Mouse (Mus musculus) hindbrain, embryonic 10.5 days (tissue): ENCODE results near the gene Tle4. TPM values are rescaled to one million over a fixed set of nuclear protein-coding genes. Genes with fewer than 3 reads are reported as not detected.
A peak's percentile ranks its signal among the peaks of the same experiment; 100 is the strongest.

ENCODE experiments used
- DNase-seq: peaks from one replicate; pipeline ENCODE4 v3.0.0-alpha.2; 2017; ENCODE audit warnings: low spot score
- H3K27ac ChIP-seq: fragments of 300-500 bp; sonication (generic); 2 replicates; pipeline ENCODE4 v1.5.1; 2016; ENCODE audit warnings: mild to moderate bottlenecking, moderate library complexity
- H3K27me3 ChIP-seq: fragments of 300-500 bp; sonication (generic); 2 replicates; pipeline ENCODE4 v1.6.1; 2016; ENCODE audit warnings: mild to moderate bottlenecking; ENCODE audit not compliant: poor library complexity, insufficient read depth, severe bottlenecking
- H3K36me3 ChIP-seq: fragments of 300-500 bp; sonication (generic); 2 replicates; pipeline ENCODE4 v1.6.1; 2016; ENCODE audit warnings: mild to moderate bottlenecking, moderate library complexity
- H3K4me1 ChIP-seq: fragments of 300-500 bp; sonication (generic); replicated peaks from 2 replicates; pipeline ENCODE4 v1.6.1; 2016; ENCODE audit warnings: mild to moderate bottlenecking
- H3K4me3 ChIP-seq: fragments of 300-500 bp; sonication (generic); 2 replicates; pipeline ENCODE4 v1.5.1; 2016; ENCODE audit warnings: mild to moderate bottlenecking, moderate library complexity
- H3K9me3 ChIP-seq: fragments of 300-500 bp; sonication (generic); 2 replicates; pipeline ENCODE4 v1.6.1; 2016; ENCODE audit warnings: mild to moderate bottlenecking, moderate library complexity
- WGBS: fragments of 180-500 bp; shearing (Covaris S2); methylation state at CpG from one replicate; pipeline ENCODE4 v1.1.7; 2016; 5-methylcytosine and 5-hydroxymethylcytosine counted together
- polyA plus RNA-seq: library from polyadenylated mRNA; unstranded; fragments of >200 nt; fragmentation: Nextera tagmentation; extraction: Ambion mirVana; gene quantifications from 2 replicates; pipeline ENCODE4 v1.2.1, GENCODE M21; 2016

Tle4 gene
- polyA plus RNA-seq, 1 experiment from 2014 or later, result 16.6 TPM

- H3K9me3 ChIP-seq, result no peaks in the 10 kb centered on the region
- H3K4me1 ChIP-seq, result peaks cover 70% of the 10 kb centered on the region
- H3K4me3 ChIP-seq, result no peak overlapping the region
- 64% methylated on average over 2 of the region's 2 CpGs for WGBS
- DNase-seq, result no peak
- H3K36me3 ChIP-seq, result peaks cover 5% of the 10 kb centered on the region; the same call in 1 of the 2 replicates
- H3K27me3 ChIP-seq, result peaks cover 6% of the 10 kb centered on the region
- H3K27ac ChIP-seq, result no peak overlapping the region
Observed at GRCm38 (mm10) chr19:14505885-14506548, 91.8 kb downstream of the Tle4 start.

GRCm38 (mm10) chr19:14505401-14505800 is 92.5 kb downstream of the Tle4 start:
- Histone ChIP-seq H3K27me3 (peaks cover 6% of the 10 kb centered on the region), H3K4me1 (peaks cover 73% of the 10 kb centered on the region), H3K27ac (no peak overlapping the region), H3K4me3 (no peak overlapping the region), H3K36me3 (peaks cover 4% of the 10 kb centered on the region; the same call in 1 of the 2 replicates), H3K9me3 (no peaks in the 10 kb centered on the region)
- WGBS, result 46% methylated on average over 3 of the region's 3 CpGs
- DNase-seq, result no peak

- no peak for DNase-seq
- H3K4me1 ChIP-seq, result peaks cover 77% of the 10 kb centered on the region
- WGBS, result 88% methylated on average over 6 of the region's 6 CpGs
- no peaks in the 10 kb centered on the region for H3K9me3 ChIP-seq
- H3K36me3 ChIP-seq, result no peaks in the 10 kb centered on the region
- peaks cover 9% of the 10 kb centered on the region for H3K27me3 ChIP-seq
- H3K27ac ChIP-seq, result no peak overlapping the region
- no peak overlapping the region for H3K4me3 ChIP-seq
Observed at GRCm38 (mm10) chr19:14503862-14504261, 94.0 kb downstream of the Tle4 start.

GRCm38 (mm10) chr19:14502234-14502633 is 95.6 kb downstream of the Tle4 start:
- Histone ChIP-seq H3K27ac (no peak overlapping the region), H3K9me3 (no peaks in the 10 kb centered on the region), H3K36me3 (no peaks in the 10 kb centered on the region), H3K4me1 (peaks cover 62% of the 10 kb centered on the region), H3K4me3 (no peak overlapping the region), H3K27me3 (peaks cover 9% of the 10 kb centered on the region)
- WGBS, result 12% methylated on average over 7 of the region's 7 CpGs
- peak; percentile 24 for DNase-seq

- Histone ChIP-seq H3K4me1 (peaks cover 39% of the 10 kb centered on the region), H3K36me3 (0 out of 2 replicates have a peak, but pooled peaks cover 4% of the 10 kb centered on the region)
- 25% methylated on average over 3 of the region's 3 CpGs for WGBS
Observed at GRCm38 (mm10) chr19:14499835-14500425, 97.9 kb downstream of the Tle4 start.

GRCm38 (mm10) chr19:14493047-14493446 is 104.8 kb downstream of the Tle4 start:
- H3K27me3 ChIP-seq, result no peaks in the 10 kb centered on the region

More at GRCm38 (mm10) chr19:14499835-14500425, 97.9 kb downstream of the Tle4 start:
- H3K9me3 ChIP-seq, result no peaks in the 10 kb centered on the region
- no peak overlapping the region for H3K4me3 ChIP-seq
- no peak overlapping the region for H3K27ac ChIP-seq
- DNase-seq, result no peak
- peaks cover 9% of the 10 kb centered on the region for H3K27me3 ChIP-seq

GRCm38 (mm10) chr19:14487180-14487579 is 110.7 kb downstream of the Tle4 start:
- Histone ChIP-seq H3K27me3 (no peaks in the 10 kb centered on the region), H3K36me3 (no peaks in the 10 kb centered on the region; the same call in 1 of the 2 replicates), H3K4me3 (no peak overlapping the region), H3K9me3 (no peaks in the 10 kb centered on the region), H3K27ac (no peak overlapping the region), H3K4me1 (peaks cover 10% of the 10 kb centered on the region)
- DNase-seq, result no peak
- WGBS, result 79% methylated on average over 9 of the region's 9 CpGs

More at GRCm38 (mm10) chr19:14493047-14493446, 104.8 kb downstream of the Tle4 start:
- no peaks in the 10 kb centered on the region for H3K9me3 ChIP-seq
- WGBS, result 92% methylated on average over 3 of the region's 3 CpGs
- H3K4me3 ChIP-seq, result no peak overlapping the region
- H3K36me3 ChIP-seq, result peaks cover 10% of the 10 kb centered on the region; the same call in 1 of the 2 replicates
- no peak for DNase-seq
- no peak overlapping the region for H3K27ac ChIP-seq
- H3K4me1 ChIP-seq, result no peaks in the 10 kb centered on the region

GRCm38 (mm10) chr19:14485176-14485575 is 112.7 kb downstream of the Tle4 start:
- Histone ChIP-seq H3K36me3 (no peaks in the 10 kb centered on the region), H3K27me3 (no peaks in the 10 kb centered on the region), H3K4me1 (peaks cover 20% of the 10 kb centered on the region), H3K4me3 (no peak overlapping the region), H3K27ac (no peak overlapping the region), H3K9me3 (no peaks in the 10 kb centered on the region)
- WGBS, result 90% methylated on average over 3 of the region's 3 CpGs
- no peak for DNase-seq

- no peaks in the 10 kb centered on the region for H3K36me3 ChIP-seq
- no peaks in the 10 kb centered on the region for H3K27me3 ChIP-seq
- WGBS, result 79% methylated on average over 5 of the region's 5 CpGs
- H3K4me1 ChIP-seq, result peaks cover 20% of the 10 kb centered on the region
- no peak overlapping the region for H3K4me3 ChIP-seq
- no peak for DNase-seq
- no peaks in the 10 kb centered on the region for H3K9me3 ChIP-seq
- H3K27ac ChIP-seq, result no peak overlapping the region
Observed at GRCm38 (mm10) chr19:14482562-14483138, 115.2 kb downstream of the Tle4 start.

GRCm38 (mm10) chr19:14481796-14482561 is 115.9 kb downstream of the Tle4 start:
- WGBS, result 56% methylated on average over 5 of the region's 5 CpGs
- Histone ChIP-seq H3K9me3 (no peaks in the 10 kb centered on the region), H3K4me3 (no peak overlapping the region), H3K4me1 (peaks cover 16% of the 10 kb centered on the region), H3K27me3 (no peaks in the 10 kb centered on the region), H3K27ac (no peak overlapping the region), H3K36me3 (no peaks in the 10 kb centered on the region)
- DNase-seq, result no peak

GRCm38 (mm10) chr19:14479711-14480110 is 118.1 kb downstream of the Tle4 start:
- Histone ChIP-seq H3K36me3 (no peaks in the 10 kb centered on the region), H3K4me3 (no peak overlapping the region), H3K27ac (no peak overlapping the region), H3K4me1 (peaks cover 11% of the 10 kb centered on the region), H3K9me3 (no peaks in the 10 kb centered on the region), H3K27me3 (no peaks in the 10 kb centered on the region)
- no peak for DNase-seq

GRCm38 (mm10) chr19:14469325-14469724 is 128.5 kb downstream of the Tle4 start:
- no peak for DNase-seq
- peaks cover 29% of the 10 kb centered on the region for H3K36me3 ChIP-seq
- 85% methylated on average over 8 of the region's 8 CpGs for WGBS
- H3K4me1 ChIP-seq, result no peaks in the 10 kb centered on the region
- H3K27ac ChIP-seq, result no peak overlapping the region
- no peak overlapping the region for H3K4me3 ChIP-seq
- H3K27me3 ChIP-seq, result no peaks in the 10 kb centered on the region
- no peaks in the 10 kb centered on the region for H3K9me3 ChIP-seq
